Mouse (Mus musculus): ENCODE measurements at regions not wholly inside any gene's neighbourhood (a gene's known extent, or its start where the extent isn't known, plus 50 kb on each side); places are given as distances from the start of the nearest gene placed in this dataset.
A peak's percentile ranks its signal among the peaks of the same experiment; 100 is the strongest.

DNA sequence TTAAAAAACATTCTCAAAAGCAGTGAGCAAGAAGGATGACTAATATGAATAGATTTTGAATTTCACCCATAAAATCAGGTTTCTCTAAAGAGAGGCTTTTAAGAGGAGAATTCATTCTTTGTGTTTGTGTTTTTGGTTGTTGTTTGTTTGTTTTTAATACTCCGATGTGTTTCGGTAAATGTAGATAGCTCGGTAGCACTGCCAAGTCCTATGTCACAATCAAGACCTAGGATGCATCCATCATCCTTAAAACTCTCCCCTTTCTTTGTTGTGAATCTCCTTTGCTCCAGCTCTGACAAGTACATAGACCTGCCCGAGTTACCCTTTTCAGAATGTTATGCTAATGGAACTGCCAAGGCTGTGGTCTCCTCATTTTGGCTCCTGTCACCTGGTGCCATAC lies 1126.2 kb upstream of the A1bg start:
- DNase-seq (ENCODE audit: extremely low read depth): no peak
- Histone ChIP-seq H3K79me2 (replicated peaks; ENCODE audit: control insufficient read depth, extremely low read depth, insufficient read depth, poor library complexity, severe bottlenecking) (peaks cover 96% of the 10 kb centered on the region), H3K4me3 (replicated peaks in 1 of 3; ENCODE audit: low read depth in 2 of 3, low read length in 2 of 3, poor library complexity in 1 of 3) (no peak overlapping the region), H3K4me2 (ENCODE audit: insufficient read depth, low read depth, poor library complexity, severe bottlenecking) (no peak overlapping the region), H3K27ac (ENCODE audit: insufficient read depth, low read depth) (no peak overlapping the region), H3K36me3 (replicated peaks in 1 of 2; ENCODE audit: control insufficient read depth in 1 of 2, insufficient read depth in 1 of 2, low read length in 1 of 2) (peaks cover 45 to 86% of the 10 kb centered on the region in 2 experiments), H3K9me3 (replicated peaks; ENCODE audit: low read length) (peaks cover 15% of the 10 kb centered on the region), H3K27me3 (replicated peaks) (no peaks in the 10 kb centered on the region), H3K4me1 (ENCODE audit: control insufficient read depth in 1 of 2, insufficient read depth in 2 of 2) (peaks cover 28 to 84% of the 10 kb centered on the region in 2 experiments), H3K9ac (ENCODE audit: insufficient read depth, low read depth) (no peak overlapping the region)
- in situ Hi-C loops (cut with MboI; ENCODE audit: low pct_ligation_motif_present, low pct_unique_long_range_greater_than_20kb, low sequenced_read_pairs) (no loop called here), dilution Hi-C loops (cut with MboI; ENCODE audit: extremely low pct_ligation_motif_present, extremely low pct_unique_long_range_greater_than_20kb, low sequenced_read_pairs) (no loop called here)
- TF ChIP-seq NELFE (IDR thresholded peaks at IDR 0.05; ENCODE audit: low read depth, low read length): no peak
- TF ChIP-seq RAD21 (IDR thresholded peaks at IDR 0.05; ENCODE audit: low read depth, low read length): no peak
- TF ChIP-seq MYC (IDR thresholded peaks at IDR 0.05; ENCODE audit: low read depth, low read length): no peak
- no peak for TF ChIP-seq KAT2A (IDR thresholded peaks at IDR 0.05; ENCODE audit: insufficient replicate concordance, low read length)
- no peak for TF ChIP-seq MXI1 (IDR thresholded peaks at IDR 0.05; ENCODE audit: low read depth, low read length)
- no peak for TF ChIP-seq BHLHE40 (IDR thresholded peaks at IDR 0.05; ENCODE audit: low read depth, low read length)
- TF ChIP-seq ETS1 (conservative IDR thresholded peaks at IDR 0.05; ENCODE audit: low read depth, low read length): no peak
- TF ChIP-seq SMC3 (IDR thresholded peaks at IDR 0.05; ENCODE audit: low read depth, low read length): no peak
- TF ChIP-seq HCFC1 (IDR thresholded peaks at IDR 0.05; ENCODE audit: low read depth, low read length): no peak
- TF ChIP-seq ZNF384 (IDR thresholded peaks at IDR 0.05; ENCODE audit: low read depth, low read length): no peak
- no peak for TF ChIP-seq MAX (IDR thresholded peaks at IDR 0.05; ENCODE audit: low read length)
- TF ChIP-seq MAFK (IDR thresholded peaks at IDR 0.05; ENCODE audit: insufficient replicate concordance, low read length): no peak

- dilution Hi-C loops (cut with MboI; ENCODE audit: extremely low pct_ligation_motif_present, extremely low pct_unique_long_range_greater_than_20kb, low sequenced_read_pairs): no loop called here
- in situ Hi-C loops (cut with MboI; ENCODE audit: low pct_ligation_motif_present, low pct_unique_long_range_greater_than_20kb, low sequenced_read_pairs): no loop called here
- no peak overlapping the region for H3K9ac ChIP-seq (ENCODE audit: insufficient read depth, low read depth)
- peaks cover 15% of the 10 kb centered on the region for H3K9me3 ChIP-seq (replicated peaks; ENCODE audit: low read length)
- H3K4me2 ChIP-seq (ENCODE audit: insufficient read depth, low read depth, poor library complexity, severe bottlenecking): no peak overlapping the region
- H3K27ac ChIP-seq (ENCODE audit: insufficient read depth, low read depth): no peak overlapping the region
- peak; percentile 45; the same call in 1 of the 2 replicates for TF ChIP-seq EP300 (IDR thresholded peaks at IDR 0.05; ENCODE audit: low read length)
- peak; percentile 45; the same call in 1 of the 2 replicates for TF ChIP-seq ZNF384 (IDR thresholded peaks at IDR 0.05; ENCODE audit: low read depth, low read length)
- TF ChIP-seq ELF1 (IDR thresholded peaks at IDR 0.05; ENCODE audit: low read depth, low read length): peak; percentile 56
- TF ChIP-seq JUND (conservative IDR thresholded peaks at IDR 0.05; ENCODE audit: low read depth, low read length): no peak
- H3K27me3 ChIP-seq (replicated peaks): no peaks in the 10 kb centered on the region
- peaks cover 96% of the 10 kb centered on the region for H3K79me2 ChIP-seq (replicated peaks; ENCODE audit: control insufficient read depth, extremely low read depth, insufficient read depth, poor library complexity, severe bottlenecking)
- H3K4me1 ChIP-seq (ENCODE audit: control insufficient read depth in 1 of 2, insufficient read depth in 2 of 2): peaks cover 31 to 81% of the 10 kb centered on the region in 2 experiments
- H3K36me3 ChIP-seq (replicated peaks in 1 of 2; ENCODE audit: control insufficient read depth in 1 of 2, insufficient read depth in 1 of 2, low read length in 1 of 2): peaks cover 46 to 89% of the 10 kb centered on the region in 2 experiments
- H3K4me3 ChIP-seq (replicated peaks in 1 of 3; ENCODE audit: low read depth in 2 of 3, low read length in 2 of 3, poor library complexity in 1 of 3): no peak overlapping the region
- DNase-seq (ENCODE audit: extremely low read depth): peak; percentile 79
Observed at GRCm38 (mm10) chr15:62046276-62046675, 1123.5 kb upstream of the A1bg start.
